Mouse (Mus musculus) forebrain, embryonic 13.5 days (tissue): Measurements from ENCODE around the gene Phactr2. TPM values are rescaled to one million over a fixed set of nuclear protein-coding genes. Genes with fewer than 3 reads are reported as not detected.

Experiments used
- ATAC-seq: fragments of 200-750 bp; cut with Nextera tagmentation; 2 replicates; pipeline ENCODE4 v1.8.0; 2017
- H3K27ac ChIP-seq: fragments of 300-500 bp; sonication (generic); 2 replicates; pipeline ENCODE4 v1.5.1; 2015; ENCODE audit warnings: inconsistent platforms, mild to moderate bottlenecking, moderate library complexity
- H3K27me3 ChIP-seq: fragments of 300-500 bp; sonication (generic); 2 replicates; pipeline ENCODE4 v1.6.1; 2015; ENCODE audit warnings: mild to moderate bottlenecking, inconsistent platforms
- H3K36me3 ChIP-seq: fragments of 300-500 bp; sonication (generic); 2 replicates; pipeline ENCODE4 v1.6.1; 2015; ENCODE audit warnings: mild to moderate bottlenecking, inconsistent platforms; ENCODE audit not compliant: poor library complexity, severe bottlenecking
- H3K4me1 ChIP-seq: fragments of 300-500 bp; sonication (generic); 2 replicates; pipeline ENCODE4 v1.6.1; 2015; ENCODE audit warnings: inconsistent platforms
- H3K4me2 ChIP-seq: fragments of 300-500 bp; sonication (generic); 2 replicates; pipeline ENCODE4 v1.6.1; 2015; ENCODE audit warnings: inconsistent platforms, mild to moderate bottlenecking, moderate library complexity
- H3K4me3 ChIP-seq: fragments of 300-500 bp; sonication (generic); 2 replicates; pipeline ENCODE4 v1.5.1; 2015; ENCODE audit warnings: mild to moderate bottlenecking, inconsistent platforms
- H3K9ac ChIP-seq: fragments of 300-500 bp; sonication (generic); 2 replicates; pipeline ENCODE4 v1.6.1; 2015; ENCODE audit warnings: mild to moderate bottlenecking, inconsistent platforms
- H3K9me3 ChIP-seq: fragments of 300-500 bp; sonication (generic); replicated peaks from 2 replicates; pipeline ENCODE4 v1.6.1; 2016; ENCODE audit warnings: inconsistent platforms
- whole genome bisulfite sequencing: fragments of 180-500 bp; shearing (Covaris S2); methylation state at CpG from one replicate; pipeline ENCODE4 v1.1.7; 2015; 5-methylcytosine and 5-hydroxymethylcytosine counted together
- polyA plus RNA-seq: library from polyadenylated mRNA; unstranded; fragments of >200 nt; fragmentation: Nextera tagmentation; extraction: Ambion mirVana; gene quantifications from 2 replicates; pipeline ENCODE4 v1.2.1, GENCODE M21; 2015

Gene Phactr2
- polyA plus RNA-seq, 1 experiment from 2014 or later: 8.5 TPM

DNA sequence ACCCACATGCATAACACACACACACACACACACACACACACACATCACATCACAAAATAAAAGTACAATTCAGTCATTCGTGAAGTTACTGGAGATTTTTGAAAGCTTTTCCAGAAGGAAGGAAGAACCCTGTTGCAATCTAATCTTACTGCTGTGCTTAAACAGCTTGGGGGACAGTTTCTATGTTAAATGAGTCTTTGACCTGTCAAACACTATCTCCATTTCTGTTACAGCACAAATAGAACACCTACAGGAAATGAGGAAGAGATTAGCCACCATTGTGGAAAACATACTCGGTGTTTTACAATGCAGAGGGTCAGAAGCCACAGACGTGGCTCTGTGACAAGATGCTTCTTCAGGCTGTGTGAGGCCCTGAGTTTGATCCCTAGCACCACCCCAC is 164.1 kb downstream of the Phactr2 start:
- H3K4me2 ChIP-seq: no peak overlapping the region
- no peak overlapping the region for H3K9ac ChIP-seq
- no peak overlapping the region for H3K4me3 ChIP-seq
- WGBS: 65% methylated on average over 3 of the region's 3 CpGs
- peaks cover 38% of the 10 kb centered on the region for H3K4me1 ChIP-seq
- H3K36me3 ChIP-seq: no peaks in the 10 kb centered on the region
- no peaks in the 10 kb centered on the region for H3K9me3 ChIP-seq
- H3K27ac ChIP-seq: no peak overlapping the region
- ATAC-seq: no peak
- H3K27me3 ChIP-seq: no peaks in the 10 kb centered on the region

DNA sequence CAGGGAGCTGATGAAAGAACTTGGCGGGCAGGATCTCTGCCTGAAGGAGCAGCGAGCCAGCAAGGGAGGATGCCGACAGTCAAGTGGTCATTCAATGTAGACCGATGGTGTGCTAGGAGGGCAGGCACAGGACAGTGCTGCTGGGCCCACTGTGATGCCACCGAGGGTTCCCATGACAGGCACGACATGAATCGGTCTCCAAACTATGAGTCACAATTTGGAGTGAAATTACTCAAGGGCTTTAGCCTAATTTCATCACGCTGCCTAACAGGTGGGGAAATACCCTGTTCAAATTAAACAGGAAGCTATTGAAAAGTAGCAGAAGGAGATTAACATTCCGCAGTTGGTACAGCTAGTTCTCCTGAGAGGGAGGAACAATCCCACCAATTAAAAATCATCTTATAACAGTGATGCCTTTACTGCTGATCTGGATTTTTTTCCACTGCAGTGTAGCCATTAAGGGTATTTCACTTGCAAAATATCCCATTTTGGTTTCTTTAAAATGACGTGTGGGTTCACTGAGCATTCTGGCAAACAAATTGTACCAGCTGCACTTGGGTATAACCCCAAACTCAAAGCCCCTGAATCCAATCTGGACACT is 169.5 kb downstream of the Phactr2 start:
- Histone ChIP-seq H3K27me3 (no peaks in the 10 kb centered on the region), H3K9me3 (no peaks in the 10 kb centered on the region), H3K4me1 (peaks cover 37% of the 10 kb centered on the region), H3K4me2 (peak overlapping the region; percentile 13; the same call in 1 of the 2 replicates), H3K9ac (no peak overlapping the region), H3K4me3 (no peak overlapping the region), H3K36me3 (no peaks in the 10 kb centered on the region), H3K27ac (peak overlapping the region; percentile 58)
- WGBS: 21% methylated on average over 10 of the region's 10 CpGs
- ATAC-seq: peak; percentile 94

DNA sequence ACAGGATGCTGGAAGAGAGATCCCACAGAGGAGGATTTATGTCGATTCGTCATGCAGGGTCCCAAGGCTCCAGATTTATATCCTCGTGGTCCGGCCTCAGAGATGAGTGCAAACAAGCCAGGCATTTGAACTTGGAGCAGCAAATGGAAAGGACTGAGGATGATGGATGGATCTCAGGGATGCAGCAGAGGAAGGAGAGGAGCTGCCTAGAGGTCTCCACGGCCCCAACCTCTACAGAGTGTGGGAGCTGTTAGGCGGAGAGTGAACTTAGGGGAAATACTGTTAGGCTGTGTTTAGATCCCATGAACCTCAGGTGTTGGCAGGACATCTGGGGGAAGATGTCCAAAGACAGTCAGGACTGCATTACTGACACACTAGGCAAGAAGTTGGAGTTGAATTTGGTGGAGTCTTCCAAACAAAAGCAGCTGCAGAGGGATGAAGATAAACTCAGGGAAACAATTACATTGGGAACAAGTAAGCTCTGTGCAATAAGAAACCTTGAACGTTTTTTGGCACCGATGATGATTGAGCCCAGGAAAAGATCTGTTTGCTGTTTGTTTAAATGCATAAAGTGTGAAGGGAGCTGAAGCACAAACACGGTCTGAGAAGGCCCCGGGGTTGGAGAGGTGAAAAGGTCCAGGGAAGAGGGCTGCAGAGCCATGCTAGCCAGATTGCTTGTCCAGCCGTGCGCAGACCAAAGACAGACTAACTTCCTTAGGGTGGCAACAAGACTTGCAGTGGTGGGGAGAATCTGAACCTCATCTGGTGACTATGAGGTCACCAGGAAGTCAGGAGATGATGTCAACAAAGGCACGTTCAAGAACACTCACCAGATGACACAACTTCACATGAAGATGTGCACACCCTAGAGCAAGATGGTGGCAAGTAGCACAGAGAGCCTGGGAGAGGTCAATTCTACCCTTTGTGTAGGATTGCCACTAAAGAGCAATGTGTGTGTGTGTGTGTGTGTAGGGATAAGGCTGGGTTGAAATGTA is 170.6 kb downstream of the Phactr2 start:
- Histone ChIP-seq H3K4me1 (peaks cover 36% of the 10 kb centered on the region), H3K9ac (no peak overlapping the region), H3K27ac (peak overlapping the region; percentile 58; the same call in 1 of the 2 replicates), H3K36me3 (no peaks in the 10 kb centered on the region), H3K4me2 (no peak overlapping the region), H3K4me3 (no peak overlapping the region), H3K27me3 (no peaks in the 10 kb centered on the region), H3K9me3 (no peaks in the 10 kb centered on the region)
- WGBS: 91% methylated on average over 13 of the region's 13 CpGs
- no peak for ATAC-seq

DNA sequence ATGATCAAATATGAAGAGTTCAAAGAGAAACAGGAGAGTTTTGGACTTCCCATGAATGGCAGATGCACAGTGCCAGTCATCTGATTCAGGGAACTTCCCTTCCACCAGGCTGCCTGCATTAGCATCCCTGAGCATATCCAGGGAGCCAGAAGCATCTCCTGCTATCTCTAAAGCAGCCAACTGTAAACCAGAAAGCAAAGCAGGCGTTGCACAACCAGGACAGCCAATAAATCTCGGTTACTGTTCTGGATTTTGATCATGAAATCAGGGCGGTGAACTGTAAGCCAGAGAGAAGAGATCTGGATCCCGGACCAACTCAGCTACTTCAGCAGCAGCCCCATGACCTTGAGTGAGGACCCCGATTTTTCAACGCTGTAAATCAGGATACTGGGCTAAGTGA is 173.6 kb downstream of the Phactr2 start:
- no peak overlapping the region for H3K4me2 ChIP-seq
- no peak overlapping the region for H3K4me3 ChIP-seq
- ATAC-seq: no peak
- H3K9me3 ChIP-seq: no peaks in the 10 kb centered on the region
- H3K27ac ChIP-seq: no peak overlapping the region
- 92% methylated on average over 6 of the region's 6 CpGs for WGBS
- no peak overlapping the region for H3K9ac ChIP-seq
- H3K27me3 ChIP-seq: no peaks in the 10 kb centered on the region
- peaks cover 26% of the 10 kb centered on the region for H3K4me1 ChIP-seq
- H3K36me3 ChIP-seq: no peaks in the 10 kb centered on the region

DNA sequence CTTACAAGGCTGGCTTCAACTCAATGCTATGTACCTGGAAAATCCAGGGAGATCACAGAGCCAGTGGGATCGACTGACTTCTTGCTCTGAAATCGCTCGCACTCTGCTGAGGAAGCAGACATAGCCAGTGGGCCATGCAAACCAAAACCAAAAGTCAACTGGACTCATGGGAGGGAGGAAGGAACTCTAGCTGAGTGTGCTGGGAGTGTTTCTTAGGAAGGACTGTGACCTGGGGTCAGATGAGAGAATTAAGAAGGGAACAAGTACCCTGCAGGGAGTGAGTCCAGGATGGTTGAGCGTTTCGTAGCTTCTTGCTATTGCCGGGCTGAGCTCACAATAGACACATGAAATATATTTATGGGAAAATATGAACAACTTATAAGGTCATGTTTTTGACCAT is 174.0 kb downstream of the Phactr2 start:
- Histone ChIP-seq H3K27me3 (no peaks in the 10 kb centered on the region), H3K4me2 (no peak overlapping the region), H3K36me3 (no peaks in the 10 kb centered on the region), H3K9me3 (no peaks in the 10 kb centered on the region), H3K27ac (no peak overlapping the region), H3K4me3 (no peak overlapping the region), H3K9ac (no peak overlapping the region), H3K4me1 (peaks cover 22% of the 10 kb centered on the region)
- ATAC-seq: no peak
- WGBS: 85% methylated on average over 6 of the region's 6 CpGs

DNA sequence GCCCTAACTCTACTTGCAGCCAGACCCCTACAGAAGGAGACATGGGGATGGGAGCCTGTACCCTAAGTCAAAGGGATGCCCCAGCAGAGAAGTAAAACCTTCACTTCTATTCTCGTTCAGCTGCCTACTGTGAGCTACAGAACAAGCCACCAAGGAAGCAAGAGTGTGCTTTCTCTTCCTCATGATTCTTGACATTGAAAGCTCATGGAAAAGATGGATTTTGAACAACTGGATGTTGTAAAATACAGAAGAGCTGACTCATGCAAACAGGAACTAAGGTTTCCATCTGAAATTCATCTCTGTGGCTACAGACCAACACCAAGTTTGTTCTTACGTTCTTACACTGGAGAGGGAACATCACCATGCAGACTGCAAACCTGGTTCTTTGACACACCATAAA is 179.3 kb downstream of the Phactr2 start:
- Histone ChIP-seq H3K27me3 (no peaks in the 10 kb centered on the region), H3K4me3 (no peak overlapping the region), H3K9ac (no peak overlapping the region), H3K36me3 (no peaks in the 10 kb centered on the region), H3K9me3 (no peaks in the 10 kb centered on the region), H3K4me2 (no peak overlapping the region), H3K27ac (no peak overlapping the region), H3K4me1 (no peaks in the 10 kb centered on the region; the same call in 1 of the 2 replicates)
- no peak for ATAC-seq
- 94% methylated on average over 2 of the region's 2 CpGs for WGBS

DNA sequence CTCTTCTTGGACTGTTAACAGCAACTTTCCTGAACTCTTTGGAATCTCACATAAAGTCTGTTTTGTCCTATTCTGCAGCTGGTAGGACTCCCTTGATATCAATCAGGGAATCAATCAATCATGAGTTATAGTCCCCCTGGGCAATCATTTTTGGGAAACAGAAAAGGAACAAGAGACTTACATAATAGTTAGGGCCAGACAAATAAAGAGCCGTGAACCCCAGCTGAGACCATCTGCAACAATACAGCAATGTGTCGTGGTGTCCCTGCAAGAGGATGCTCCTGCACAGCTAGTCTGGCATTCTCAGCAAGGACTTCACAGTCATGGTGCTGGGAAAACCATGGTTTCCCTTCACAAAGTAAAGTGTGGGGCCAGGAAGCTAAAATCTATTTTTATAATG is 182.2 kb downstream of the Phactr2 start:
- no peak for ATAC-seq

DNA sequence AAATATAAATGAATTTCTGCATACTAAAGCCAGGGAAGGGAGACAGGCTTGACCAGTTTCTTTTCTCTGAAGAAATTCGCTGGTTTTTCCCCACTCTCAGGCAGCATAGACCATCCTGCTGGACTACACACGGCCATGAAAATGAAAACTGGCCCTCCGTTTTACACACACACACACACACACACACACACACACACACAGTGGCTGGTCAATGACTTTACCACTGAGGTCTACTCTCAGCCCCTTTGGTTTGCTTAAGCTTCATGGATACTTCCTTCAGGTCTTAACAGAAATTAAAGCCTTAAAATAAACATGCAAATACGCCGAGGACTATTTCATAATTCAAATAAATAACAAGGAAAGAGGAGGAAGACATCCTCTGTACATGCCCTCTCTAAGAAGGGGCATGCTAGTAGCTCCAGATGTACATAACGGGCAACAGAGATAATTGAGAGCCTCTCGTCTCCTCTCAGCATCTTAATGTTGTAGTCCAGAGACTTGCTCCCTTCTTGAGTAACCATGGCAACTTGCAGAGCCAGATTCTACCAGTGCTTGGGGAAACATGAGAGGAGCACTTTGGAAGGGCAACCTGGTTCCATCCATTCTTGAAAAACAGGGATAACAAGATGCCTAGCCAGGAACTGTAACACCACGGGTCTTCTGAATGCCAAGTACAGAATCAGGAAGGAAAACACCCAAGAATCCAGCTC is 184.8 kb downstream of the Phactr2 start:
- Histone ChIP-seq H3K4me3 (no peak overlapping the region), H3K4me2 (no peak overlapping the region), H3K4me1 (peaks cover 6% of the 10 kb centered on the region; the same call in 1 of the 2 replicates), H3K36me3 (no peaks in the 10 kb centered on the region), H3K27me3 (no peaks in the 10 kb centered on the region), H3K27ac (no peak overlapping the region), H3K9me3 (no peaks in the 10 kb centered on the region), H3K9ac (no peak overlapping the region)
- 80% methylated on average over 8 of the region's 8 CpGs for WGBS
- no peak for ATAC-seq

More for the DNA sequence above, 182.2 kb downstream of the Phactr2 start:
- Histone ChIP-seq H3K27ac (no peak overlapping the region), H3K4me2 (no peak overlapping the region), H3K36me3 (no peaks in the 10 kb centered on the region), H3K9ac (no peak overlapping the region), H3K9me3 (no peaks in the 10 kb centered on the region), H3K27me3 (no peaks in the 10 kb centered on the region), H3K4me3 (no peak overlapping the region), H3K4me1 (no peaks in the 10 kb centered on the region; the same call in 1 of the 2 replicates)
- WGBS: 47% methylated on average over 2 of the region's 2 CpGs

DNA sequence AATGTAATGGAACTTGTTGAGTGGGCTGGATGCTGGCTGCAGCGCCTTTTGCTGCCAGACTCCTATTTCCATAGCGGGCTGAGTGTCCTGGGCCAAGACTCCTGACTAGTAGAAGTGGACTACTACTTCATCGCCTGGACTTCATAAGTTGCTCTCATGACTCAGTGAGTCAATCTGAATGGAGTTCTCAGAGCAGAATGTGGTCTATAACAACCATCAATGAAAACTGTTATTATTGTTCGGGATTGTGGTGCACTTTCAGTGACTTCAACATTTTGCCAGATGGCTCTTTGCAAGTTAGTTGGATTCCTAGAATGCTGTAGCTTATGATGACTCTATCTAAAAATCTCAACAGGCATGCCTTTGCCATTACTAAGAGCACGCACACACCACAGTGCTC is 185.9 kb downstream of the Phactr2 start:
- 98% methylated on average over 5 of the region's 5 CpGs for WGBS
- H3K27ac ChIP-seq: no peak overlapping the region
- no peaks in the 10 kb centered on the region for H3K27me3 ChIP-seq
- no peaks in the 10 kb centered on the region for H3K9me3 ChIP-seq
- H3K4me1 ChIP-seq: peaks cover 6% of the 10 kb centered on the region; the same call in 1 of the 2 replicates
- no peak overlapping the region for H3K9ac ChIP-seq
- no peak for ATAC-seq
- no peak overlapping the region for H3K4me2 ChIP-seq
- no peaks in the 10 kb centered on the region for H3K36me3 ChIP-seq
- H3K4me3 ChIP-seq: no peak overlapping the region

DNA sequence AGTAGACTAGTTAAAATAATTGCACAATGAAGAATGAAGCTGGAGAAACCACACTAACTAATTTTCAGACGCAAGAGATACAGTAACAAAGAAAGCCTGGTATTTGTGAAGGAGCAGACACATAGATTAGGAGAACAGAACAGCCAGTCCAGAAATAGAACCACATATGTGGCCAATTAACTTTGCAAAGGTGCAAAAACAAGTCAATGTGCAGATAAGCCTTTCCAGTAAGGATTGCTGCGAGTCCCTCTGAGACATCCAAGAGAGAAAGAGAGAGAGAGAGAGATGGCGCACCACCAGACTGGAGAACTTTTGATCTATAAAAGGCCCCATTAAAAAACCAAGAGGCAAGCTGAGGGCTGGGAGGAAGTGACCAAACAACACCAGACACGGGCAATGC is 190.8 kb downstream of the Phactr2 start:
- no peak overlapping the region for H3K27ac ChIP-seq
- H3K9ac ChIP-seq: no peak overlapping the region
- ATAC-seq: no peak
- H3K36me3 ChIP-seq: no peaks in the 10 kb centered on the region
- H3K4me3 ChIP-seq: no peak overlapping the region
- H3K4me2 ChIP-seq: no peak overlapping the region
- H3K4me1 ChIP-seq: 0 out of 2 replicates have a peak, but pooled peaks cover 6% of the 10 kb centered on the region
- no peaks in the 10 kb centered on the region for H3K9me3 ChIP-seq
- WGBS: 79% methylated on average over 4 of the region's 4 CpGs
- H3K27me3 ChIP-seq: no peaks in the 10 kb centered on the region

DNA sequence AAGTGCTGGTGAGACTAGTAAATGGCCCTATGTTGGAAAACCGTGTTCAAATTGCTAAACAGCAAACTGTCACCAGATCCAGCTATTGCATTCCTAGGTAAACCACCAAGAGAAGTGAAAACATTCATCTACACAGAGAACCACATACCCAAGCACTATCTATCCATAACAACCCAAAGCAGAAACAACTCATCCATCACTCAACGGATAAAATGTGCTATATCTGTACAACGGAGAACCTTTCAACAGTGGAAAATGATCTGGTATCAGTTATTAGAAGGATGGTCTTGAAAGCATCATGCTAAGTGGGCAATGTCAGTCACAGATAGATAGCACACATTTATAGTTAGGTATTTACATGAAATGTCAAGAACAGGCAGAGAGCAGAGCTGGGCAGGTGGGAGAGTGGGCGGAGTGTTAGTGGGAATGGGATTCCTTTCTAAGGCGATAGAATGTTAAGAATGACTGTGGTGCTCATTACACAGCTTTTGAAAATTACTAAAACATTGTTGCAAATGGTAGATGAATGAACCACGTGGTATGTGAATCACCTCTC is 193.8 kb downstream of the Phactr2 start:
- WGBS: 88% methylated on average over 6 of the region's 6 CpGs
- no peak overlapping the region for H3K27ac ChIP-seq
- no peak for ATAC-seq

More for the DNA sequence above, 193.8 kb downstream of the Phactr2 start:
- H3K36me3 ChIP-seq: no peaks in the 10 kb centered on the region
- H3K4me1 ChIP-seq: 0 out of 2 replicates have a peak, but pooled peaks cover 3% of the 10 kb centered on the region
- no peak overlapping the region for H3K4me2 ChIP-seq
- no peaks in the 10 kb centered on the region for H3K27me3 ChIP-seq
- H3K4me3 ChIP-seq: no peak overlapping the region
- H3K9me3 ChIP-seq: no peaks in the 10 kb centered on the region
- H3K9ac ChIP-seq: no peak overlapping the region
